Mouse (Mus musculus) forebrain, postnatal 0 days (tissue): ENCODE data around the gene Atg4c. TPM values are rescaled to one million over a fixed set of nuclear protein-coding genes. Genes with fewer than 3 reads are reported as not detected.

Source experiments
- ATAC-seq: fragments of 200-750 bp; cut with Nextera tagmentation; 2 replicates; pipeline ENCODE4 v1.8.0; 2017; ENCODE audit warnings: mild to moderate bottlenecking, moderate library complexity
- DNase-seq: peaks from one replicate; pipeline ENCODE4 v3.0.0-alpha.2; 2015
- H3K27ac ChIP-seq: fragments of 300-500 bp; sonication (generic); 2 replicates; pipeline ENCODE4 v1.5.1; 2014; ENCODE audit warnings: low read depth, mild to moderate bottlenecking, antibody characterized with exemption, low read length, moderate library complexity, mixed read lengths
- H3K27me3 ChIP-seq: fragments of 300-500 bp; sonication (generic); 2 replicates; pipeline ENCODE4 v1.6.1; 2014; ENCODE audit warnings: mild to moderate bottlenecking, low read length, mixed read lengths; ENCODE audit not compliant: insufficient read depth
- H3K36me3 ChIP-seq: fragments of 300-500 bp; sonication (generic); 2 replicates; pipeline ENCODE4 v1.6.1; 2014; ENCODE audit warnings: mild to moderate bottlenecking, moderate library complexity; ENCODE audit not compliant: insufficient read depth
- H3K4me1 ChIP-seq: fragments of 300-500 bp; sonication (generic); 2 replicates; pipeline ENCODE4 v1.6.1; 2014; ENCODE audit warnings: antibody characterized with exemption; ENCODE audit not compliant: insufficient read depth
- H3K4me2 ChIP-seq: fragments of 300-500 bp; sonication (generic); 2 replicates; pipeline ENCODE4 v1.6.1; 2014; ENCODE audit warnings: low read depth, mild to moderate bottlenecking, moderate library complexity
- H3K4me3 ChIP-seq: fragments of 300-500 bp; sonication (generic); 2 replicates; pipeline ENCODE4 v1.5.1; 2014; ENCODE audit warnings: low read depth, low read length, mixed read lengths
- H3K9ac ChIP-seq: fragments of 300-500 bp; sonication (generic); 2 replicates; pipeline ENCODE4 v1.6.1; 2014; ENCODE audit warnings: mild to moderate bottlenecking
- H3K9me3 ChIP-seq: fragments of 300-500 bp; sonication (generic); 2 replicates; pipeline ENCODE4 v1.6.1; 2016; ENCODE audit warnings: low read length
- CTCF ChIP-seq: sonication (generic); IDR thresholded peaks from 2 replicates; pipeline ENCODE4 v1.5.1; 2016; ENCODE audit warnings: antibody characterized with exemption, control low read depth, low read depth
- WGBS: fragments of 180-500 bp; shearing (Covaris S2); extraction: QIAGEN DNeasy Blood & Tissue Kit; methylation state at CpG from one replicate; pipeline ENCODE4 v1.1.7; 2014; 5-methylcytosine and 5-hydroxymethylcytosine counted together
- polyA plus RNA-seq: library from polyadenylated mRNA; unstranded; fragments of >200 nt; fragmentation: Nextera tagmentation; extraction: Ambion mirVana; gene quantifications from 2 replicates; pipeline ENCODE4 v1.2.1, GENCODE M21; 2015
- total RNA-seq: library from RNA; depleted of rRNA; stranded (reverse); fragments of >200 nt; gene quantifications from 2 replicates; pipeline ENCODE4 v1.2.3, GENCODE M21; 2014

Gene Atg4c
- total and polyA plus RNA-seq, 2 experiments from 2014 or later: 9.7 to 14.4 TPM

DNA sequence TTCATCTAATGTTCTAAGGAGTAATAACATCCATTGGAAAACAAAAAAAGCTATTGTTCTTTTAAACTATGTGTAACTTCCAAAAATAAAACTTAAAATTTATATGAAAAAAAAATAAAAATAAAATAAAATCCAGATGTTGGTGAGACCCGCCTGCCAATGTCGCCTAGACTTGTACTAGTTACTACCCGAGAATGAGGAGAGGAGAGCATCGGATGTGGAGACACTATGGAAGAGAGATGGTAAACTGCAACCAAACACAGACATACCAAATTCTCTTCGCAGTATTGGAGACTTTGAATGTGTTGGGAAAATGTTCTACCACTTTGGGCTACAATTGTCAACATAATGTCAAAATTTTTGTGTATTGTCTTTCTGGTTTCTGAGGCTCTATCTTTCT, 32.8 kb upstream of the Atg4c start:
- Histone ChIP-seq H3K27ac (no peak overlapping the region), H3K9ac (no peak overlapping the region), H3K4me1 (no peaks in the 10 kb centered on the region), H3K4me2 (no peak overlapping the region), H3K27me3 (no peaks in the 10 kb centered on the region), H3K36me3 (no peaks in the 10 kb centered on the region), H3K4me3 (no peak overlapping the region), H3K9me3 (no peaks in the 10 kb centered on the region)
- DNase-seq: no peak
- 17% methylated on average over 5 of the region's 5 CpGs for WGBS
- TF ChIP-seq CTCF: no peak
- ATAC-seq: no peak

DNA sequence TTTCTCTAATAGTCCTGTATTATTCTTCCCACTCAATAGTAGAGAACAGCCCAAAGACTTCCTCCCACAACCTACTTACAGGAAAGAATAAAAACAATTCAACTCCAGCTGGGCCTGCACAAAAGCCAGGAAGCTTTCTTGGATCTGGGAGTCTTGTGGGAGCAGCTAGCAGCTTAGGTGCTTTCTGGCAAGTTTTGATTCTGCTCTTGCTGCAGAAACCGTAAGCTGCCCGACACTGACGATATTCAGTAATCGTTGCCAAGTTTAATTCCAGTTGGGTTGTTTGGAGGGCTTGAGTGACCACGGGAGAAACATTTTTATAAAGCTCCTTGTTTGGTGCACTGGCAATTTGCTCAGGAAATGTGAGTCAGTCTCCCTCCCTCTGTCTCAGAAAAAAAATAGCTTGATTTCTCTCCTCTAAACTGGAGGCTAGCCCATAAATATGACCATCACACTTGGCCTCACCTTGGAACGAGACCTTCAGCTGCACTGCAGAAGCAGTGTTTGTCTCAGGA, 32.2 kb upstream of the Atg4c start:
- Histone ChIP-seq H3K4me1 (no peaks in the 10 kb centered on the region), H3K9ac (no peak overlapping the region; the same call in 1 of the 2 replicates), H3K4me3 (no peak overlapping the region), H3K27ac (no peak overlapping the region), H3K27me3 (no peaks in the 10 kb centered on the region), H3K4me2 (no peak overlapping the region), H3K36me3 (no peaks in the 10 kb centered on the region), H3K9me3 (no peaks in the 10 kb centered on the region)
- ATAC-seq (no peak), DNase-seq (no peak)
- TF ChIP-seq CTCF: no peak
- WGBS: 6% methylated on average over 6 of the region's 6 CpGs

DNA sequence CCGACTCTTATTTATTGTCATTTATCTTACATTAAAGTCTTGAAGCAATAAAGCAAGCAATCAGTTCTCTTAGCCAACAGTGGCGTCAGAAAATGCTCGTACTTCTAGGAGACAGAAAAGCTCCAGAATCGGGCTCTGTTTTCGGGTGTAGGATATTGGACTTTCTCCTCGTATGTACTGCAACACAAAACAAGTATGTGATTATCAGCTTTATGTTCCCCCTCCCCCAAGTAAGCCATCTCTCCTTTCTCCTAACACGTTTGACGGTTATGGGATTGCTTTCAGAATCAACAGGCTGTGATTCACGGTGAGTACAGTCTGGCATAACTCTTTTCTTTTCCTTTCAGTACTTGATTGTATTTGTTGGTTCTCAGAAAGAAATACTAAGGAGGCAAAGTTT, 30.7 kb upstream of the Atg4c start:
- no peaks in the 10 kb centered on the region for H3K4me1 ChIP-seq
- DNase-seq: no peak
- 34% methylated on average over 9 of the region's 9 CpGs for WGBS
- H3K9me3 ChIP-seq: no peaks in the 10 kb centered on the region
- TF ChIP-seq CTCF: no peak
- no peak for ATAC-seq
- H3K36me3 ChIP-seq: no peaks in the 10 kb centered on the region
- H3K4me3 ChIP-seq: no peak overlapping the region
- no peaks in the 10 kb centered on the region for H3K27me3 ChIP-seq
- no peak overlapping the region for H3K27ac ChIP-seq
- H3K4me2 ChIP-seq: no peak overlapping the region
- H3K9ac ChIP-seq: no peak overlapping the region

DNA sequence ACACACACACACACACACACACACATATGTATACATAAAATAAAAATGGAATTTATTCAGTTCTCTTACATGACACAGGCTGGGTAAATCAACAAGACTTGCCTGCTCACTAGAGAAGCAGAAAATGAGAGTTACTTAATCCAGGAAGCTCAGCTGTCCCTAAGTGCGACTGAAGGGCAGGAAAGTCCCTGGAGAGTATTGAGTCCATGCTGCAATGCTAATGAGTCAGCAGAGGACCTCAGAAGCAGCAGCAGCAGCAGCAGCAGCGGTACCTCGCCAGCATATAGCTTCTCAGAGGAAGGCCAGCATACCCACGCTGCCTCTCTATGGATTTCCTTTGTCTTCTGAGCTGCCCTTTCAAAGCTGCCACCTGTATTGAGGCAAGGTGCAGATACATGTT, 30.2 kb upstream of the Atg4c start:
- Histone ChIP-seq H3K27ac (no peak overlapping the region), H3K27me3 (no peaks in the 10 kb centered on the region), H3K9me3 (no peaks in the 10 kb centered on the region), H3K9ac (no peak overlapping the region), H3K4me3 (no peak overlapping the region), H3K4me1 (no peaks in the 10 kb centered on the region), H3K36me3 (no peaks in the 10 kb centered on the region), H3K4me2 (no peak overlapping the region)
- ATAC-seq (no peak), DNase-seq (no peak)
- WGBS: 19% methylated on average over 4 of the region's 4 CpGs
- TF ChIP-seq CTCF: no peak

DNA sequence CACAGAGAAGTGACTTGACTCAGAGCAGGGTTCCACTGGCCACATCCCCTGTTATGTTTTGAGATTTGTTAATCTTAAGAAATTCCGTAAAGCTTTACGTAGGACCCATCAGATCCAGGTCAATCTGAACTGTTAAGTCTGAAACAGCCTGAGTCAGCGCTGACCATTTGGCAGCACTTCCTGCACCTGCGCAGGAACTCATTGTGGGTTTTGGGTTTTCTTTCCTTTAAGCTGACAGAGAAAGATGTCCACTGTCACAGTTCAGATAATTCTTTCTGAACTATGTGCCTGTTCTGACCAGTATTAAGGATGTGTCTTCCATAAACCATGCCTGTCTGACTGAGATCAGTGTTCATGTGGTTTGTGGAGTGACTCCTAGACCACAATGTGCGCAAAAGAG, 24.9 kb upstream of the Atg4c start:
- no peak overlapping the region for H3K4me2 ChIP-seq
- ATAC-seq (no peak), DNase-seq (no peak)
- H3K27ac ChIP-seq: no peak overlapping the region
- WGBS: 98% methylated on average over 5 of the region's 5 CpGs
- no peak overlapping the region for H3K9ac ChIP-seq
- no peaks in the 10 kb centered on the region for H3K27me3 ChIP-seq
- no peaks in the 10 kb centered on the region for H3K36me3 ChIP-seq
- no peak for TF ChIP-seq CTCF
- no peaks in the 10 kb centered on the region for H3K4me1 ChIP-seq
- H3K4me3 ChIP-seq: no peak overlapping the region
- H3K9me3 ChIP-seq: no peaks in the 10 kb centered on the region

DNA sequence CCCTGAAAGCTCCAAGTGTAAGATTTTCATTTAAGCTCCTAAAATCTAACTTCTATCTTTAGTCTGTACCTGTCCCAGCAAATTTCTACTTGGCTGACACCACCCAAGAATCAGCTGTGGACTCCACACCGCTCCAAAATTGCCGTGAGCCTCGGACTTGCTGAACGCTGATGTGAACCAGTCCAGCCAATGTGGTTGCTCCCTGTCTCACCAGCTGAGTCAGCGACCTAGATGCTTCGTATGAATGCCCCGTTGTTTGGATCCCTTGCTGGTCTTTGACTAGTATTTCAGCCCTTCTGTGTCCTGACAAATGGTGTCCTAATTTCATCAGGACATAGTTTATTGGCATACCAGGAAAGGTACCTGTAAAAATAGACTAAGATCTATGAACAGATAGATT, 19.5 kb upstream of the Atg4c start:
- H3K27me3 ChIP-seq: no peaks in the 10 kb centered on the region
- TF ChIP-seq CTCF: no peak
- no peak for DNase-seq
- H3K36me3 ChIP-seq: no peaks in the 10 kb centered on the region
- H3K4me1 ChIP-seq: no peaks in the 10 kb centered on the region
- no peak overlapping the region for H3K4me2 ChIP-seq
- H3K9me3 ChIP-seq: no peaks in the 10 kb centered on the region
- no peak overlapping the region for H3K27ac ChIP-seq
- no peak overlapping the region for H3K9ac ChIP-seq
- WGBS: 86% methylated on average over 7 of the region's 7 CpGs
- H3K4me3 ChIP-seq: no peak overlapping the region
- ATAC-seq: no peak

DNA sequence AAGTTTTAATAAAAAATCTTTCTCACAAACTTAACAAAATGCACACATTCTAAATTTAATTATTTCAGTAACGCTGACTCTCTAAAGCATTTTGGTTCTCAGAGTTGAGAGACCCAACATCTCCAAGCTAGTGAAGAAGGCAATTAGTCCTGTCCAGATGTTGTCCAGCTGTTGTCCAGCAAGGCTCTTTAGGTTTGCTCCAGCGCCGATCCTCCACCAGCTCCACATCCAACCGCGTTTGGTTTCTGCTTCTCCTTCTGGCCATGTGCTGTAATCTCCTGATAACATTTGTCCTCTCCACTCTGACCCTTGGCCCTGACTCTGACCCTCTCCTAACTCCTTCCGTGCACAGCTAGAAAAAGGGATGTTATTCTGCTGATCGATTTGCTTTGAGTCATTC, 16.9 kb upstream of the Atg4c start:
- Histone ChIP-seq H3K4me3 (no peak overlapping the region), H3K27ac (no peak overlapping the region), H3K9ac (no peak overlapping the region), H3K9me3 (no peaks in the 10 kb centered on the region), H3K4me1 (no peaks in the 10 kb centered on the region), H3K36me3 (no peaks in the 10 kb centered on the region), H3K4me2 (no peak overlapping the region), H3K27me3 (no peaks in the 10 kb centered on the region)
- no peak for TF ChIP-seq CTCF
- 85% methylated on average over 7 of the region's 7 CpGs for WGBS
- DNase-seq: no peak
- ATAC-seq: no peak

DNA sequence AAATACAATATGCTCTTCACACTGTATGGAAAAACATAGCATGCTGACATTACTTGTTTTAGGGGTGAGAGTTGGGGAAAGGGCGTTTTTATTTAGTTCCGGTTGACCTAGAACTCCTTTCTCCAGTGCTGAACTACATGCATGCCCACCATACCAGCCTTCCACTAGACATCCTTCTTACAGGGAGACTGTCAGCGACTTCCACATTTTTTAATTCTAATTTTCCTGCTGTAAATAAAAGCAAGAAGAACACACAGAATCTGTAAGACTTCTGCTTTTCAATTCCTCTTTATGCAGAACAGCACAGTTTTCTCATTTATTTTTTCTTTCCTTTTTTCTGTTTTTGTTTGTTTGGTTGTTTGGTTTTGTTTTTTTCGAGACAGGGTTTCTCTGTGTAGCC, 16.5 kb upstream of the Atg4c start:
- no peak overlapping the region for H3K27ac ChIP-seq
- TF ChIP-seq CTCF: no peak

More for the DNA sequence above, 16.5 kb upstream of the Atg4c start:
- ATAC-seq (no peak), DNase-seq (no peak)
- Histone ChIP-seq H3K36me3 (no peaks in the 10 kb centered on the region), H3K4me1 (no peaks in the 10 kb centered on the region), H3K4me3 (no peak overlapping the region), H3K4me2 (no peak overlapping the region), H3K27me3 (no peaks in the 10 kb centered on the region), H3K9me3 (no peaks in the 10 kb centered on the region), H3K9ac (no peak overlapping the region)
- WGBS: 86% methylated on average over 4 of the region's 4 CpGs
